Mouse (Mus musculus) lung, adult 18-20 months (tissue): ENCODE results near the gene Tm4sf4.
A peak's percentile ranks its signal among the peaks of the same experiment; 100 is the strongest.

Source experiments
- DNase-seq, 2 experiments: peaks; one replicate each; pipeline ENCODE4 v3.0.0; 2022; ENCODE audit warnings: mixed read lengths in 2 of 2

Gene Tm4sf4

DNA sequence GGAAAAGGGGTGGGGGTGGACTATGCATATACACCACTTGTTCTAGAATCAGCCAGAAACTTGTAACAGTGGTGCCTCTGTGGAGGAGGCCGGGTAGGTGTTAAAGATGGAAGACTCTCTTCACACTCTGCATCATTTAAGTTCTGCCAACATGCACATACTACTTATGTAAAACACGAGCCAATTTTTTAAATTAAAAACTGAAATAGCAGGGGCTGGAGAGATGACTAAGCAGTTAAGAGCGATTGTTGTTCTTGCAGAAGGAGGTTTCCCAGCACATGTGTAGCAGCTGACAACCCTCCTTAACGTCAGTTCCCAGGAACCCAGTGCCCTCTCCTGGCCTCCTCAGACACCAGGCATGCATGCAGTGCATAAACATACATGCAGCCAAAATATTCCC lies 55.5 kb downstream of the Tm4sf4 start:
- no peak for DNase-seq

- DNase-seq = no peak
Observed at GRCm38 (mm10) chr3:57481981-57482380, 56.9 kb downstream of the Tm4sf4 start.

GRCm38 (mm10) chr3:57486068-57486467 lies 61.0 kb downstream of the Tm4sf4 start:
- no peak for DNase-seq

GRCm38 (mm10) chr3:57487455-57488153 lies 62.5 kb downstream of the Tm4sf4 start:
- DNase-seq = peak in 1 of 2 experiments; percentile 37
